Mouse (Mus musculus): Measurements from ENCODE around the gene Prx. TPM values are rescaled to one million over a fixed set of nuclear protein-coding genes. Genes with fewer than 3 reads are reported as not detected.

Gene Prx
- polyA plus RNA-seq, 1 experiment: 2.4 TPM

GRCm38 (mm10) chr7:27473156-27473834 is 25.8 kb upstream of the Prx start, which contains the start of gene Sertad3:
Gene Sertad3 (plus strand): TSS chr7:27473768.
- DNase-seq (ENCODE audit: low read depth): peak; percentile 99
- TF ChIP-seq POLR2A (IDR thresholded peaks at IDR 0.05; ENCODE audit: borderline replicate concordance, extremely low read depth, insufficient read depth, insufficient read length, poor library complexity, severe bottlenecking): peak; percentile 24; the same call in 1 of the 2 replicates
- no peak for TF ChIP-seq CTCF (IDR thresholded peaks at IDR 0.05; ENCODE audit: borderline replicate concordance, extremely low read depth, insufficient read depth, insufficient read length)

DNA sequence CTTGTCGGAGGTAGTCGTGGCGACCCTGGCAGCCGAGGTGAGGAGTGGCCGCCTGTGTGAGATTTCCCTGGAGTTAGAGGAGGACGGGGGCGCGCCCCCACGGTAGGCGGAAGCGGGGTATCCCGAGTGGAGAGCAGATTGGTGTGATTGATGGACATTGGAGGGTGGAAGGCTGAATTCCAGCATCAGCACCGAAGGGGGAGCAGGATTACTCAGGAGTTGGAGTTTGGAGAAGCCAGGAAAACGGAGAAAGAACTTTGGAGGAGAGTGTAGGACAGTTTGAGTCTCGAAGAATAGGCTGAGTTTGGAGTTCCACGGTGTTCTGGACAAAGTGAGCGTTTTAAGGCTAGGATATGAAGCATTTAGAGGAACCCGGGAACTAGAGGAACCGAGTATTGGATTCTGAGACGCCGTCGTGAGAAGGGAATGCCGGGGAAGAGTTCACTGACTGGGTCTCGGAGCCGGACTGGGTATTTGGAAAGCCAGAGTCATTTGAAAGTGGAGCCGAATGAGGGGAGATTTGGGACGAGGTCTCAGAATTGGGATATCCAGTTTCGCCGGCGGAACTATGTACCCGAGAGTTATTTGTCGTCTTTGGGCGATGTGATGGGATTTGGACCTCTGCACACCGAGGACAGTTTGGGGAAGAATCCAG is 25.2 kb upstream of the Prx start:
- TF ChIP-seq CTCF (IDR thresholded peaks at IDR 0.05; ENCODE audit: borderline replicate concordance, extremely low read depth, insufficient read depth, insufficient read length) (no peak), POLR2A (IDR thresholded peaks at IDR 0.05; ENCODE audit: borderline replicate concordance, extremely low read depth, insufficient read depth, insufficient read length, poor library complexity, severe bottlenecking) (no peak)
- no peak for DNase-seq (ENCODE audit: low read depth)

- TF ChIP-seq CTCF (IDR thresholded peaks at IDR 0.05; ENCODE audit: borderline replicate concordance, extremely low read depth, insufficient read depth, insufficient read length) (peak; percentile 57; the same call in 1 of the 2 replicates), POLR2A (IDR thresholded peaks at IDR 0.05; ENCODE audit: borderline replicate concordance, extremely low read depth, insufficient read depth, insufficient read length, poor library complexity, severe bottlenecking) (0 out of 2 replicates have a peak, but pooled peaks have one; percentile 3)
- DNase-seq (ENCODE audit: low read depth): peak; percentile 99
Observed at GRCm38 (mm10) chr7:27474490-27474954, 24.6 kb upstream of the Prx start.

DNA sequence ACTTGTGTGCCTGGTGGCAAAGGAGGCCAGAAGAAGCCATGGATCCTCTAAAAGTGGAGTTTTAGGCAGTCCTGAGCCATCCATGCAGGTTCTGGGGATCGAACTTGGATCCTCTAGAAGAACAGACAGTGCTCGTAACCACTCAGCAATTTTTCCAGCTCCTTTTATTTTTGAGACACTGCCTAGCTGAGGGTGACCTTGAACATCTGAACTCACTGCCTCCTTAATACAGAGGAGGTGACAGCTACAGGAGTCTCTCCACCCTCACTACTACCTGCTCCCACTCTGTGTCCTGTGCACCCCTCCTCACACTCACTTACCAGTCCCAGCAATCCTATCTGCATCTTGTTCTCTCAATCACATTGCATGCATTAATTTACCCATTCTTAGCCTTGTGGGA is 23.5 kb upstream of the Prx start:
- no peak for DNase-seq (ENCODE audit: low read depth)
- TF ChIP-seq POLR2A (IDR thresholded peaks at IDR 0.05; ENCODE audit: borderline replicate concordance, extremely low read depth, insufficient read depth, insufficient read length, poor library complexity, severe bottlenecking) (no peak), CTCF (IDR thresholded peaks at IDR 0.05; ENCODE audit: borderline replicate concordance, extremely low read depth, insufficient read depth, insufficient read length) (no peak)

- no peak for TF ChIP-seq CTCF (IDR thresholded peaks at IDR 0.05; ENCODE audit: borderline replicate concordance, extremely low read depth, insufficient read depth, insufficient read length)
- DNase-seq (ENCODE audit: low read depth): no peak
Observed at GRCm38 (mm10) chr7:27476098-27476635, 23.0 kb upstream of the Prx start.

- TF ChIP-seq CTCF (IDR thresholded peaks at IDR 0.05; ENCODE audit: borderline replicate concordance, extremely low read depth, insufficient read depth, insufficient read length): no peak
- no peak for TF ChIP-seq POLR2A (IDR thresholded peaks at IDR 0.05; ENCODE audit: borderline replicate concordance, extremely low read depth, insufficient read depth, insufficient read length, poor library complexity, severe bottlenecking)
- no peak for DNase-seq (ENCODE audit: low read depth)
Observed at GRCm38 (mm10) chr7:27478561-27478960, 20.6 kb upstream of the Prx start.

GRCm38 (mm10) chr7:27479750-27480149 is 19.4 kb upstream of the Prx start:
- DNase-seq (ENCODE audit: low read depth): no peak
- TF ChIP-seq CTCF (IDR thresholded peaks at IDR 0.05; ENCODE audit: borderline replicate concordance, extremely low read depth, insufficient read depth, insufficient read length): no peak
- no peak for TF ChIP-seq POLR2A (IDR thresholded peaks at IDR 0.05; ENCODE audit: borderline replicate concordance, extremely low read depth, insufficient read depth, insufficient read length, poor library complexity, severe bottlenecking)

DNA sequence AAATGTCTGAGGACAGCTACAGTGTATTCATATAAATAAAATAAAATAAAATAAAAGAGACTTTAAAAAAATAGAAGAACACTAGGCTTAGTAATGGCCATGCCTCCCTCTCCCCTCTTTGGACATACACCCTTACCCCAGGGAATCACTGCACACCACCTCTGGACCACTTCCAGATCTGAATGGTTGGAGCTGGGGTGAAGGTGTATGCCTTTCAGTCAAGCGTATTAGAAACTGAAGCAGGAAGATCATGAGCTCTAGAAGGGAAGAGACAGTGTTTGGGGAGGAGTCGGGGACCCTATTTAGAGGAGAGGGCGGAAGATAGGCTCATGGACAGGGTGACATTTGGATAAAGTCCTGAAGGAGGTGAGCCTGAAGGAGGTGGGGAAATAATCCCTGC is 18.6 kb upstream of the Prx start:
- TF ChIP-seq CTCF (IDR thresholded peaks at IDR 0.05; ENCODE audit: borderline replicate concordance, extremely low read depth, insufficient read depth, insufficient read length): no peak
- TF ChIP-seq POLR2A (IDR thresholded peaks at IDR 0.05; ENCODE audit: borderline replicate concordance, extremely low read depth, insufficient read depth, insufficient read length, poor library complexity, severe bottlenecking): no peak
- DNase-seq (ENCODE audit: low read depth): no peak

GRCm38 (mm10) chr7:27480927-27481626 is 18.0 kb upstream of the Prx start:
- DNase-seq (ENCODE audit: low read depth): no peak
- TF ChIP-seq CTCF (IDR thresholded peaks at IDR 0.05; ENCODE audit: borderline replicate concordance, extremely low read depth, insufficient read depth, insufficient read length) (no peak), POLR2A (IDR thresholded peaks at IDR 0.05; ENCODE audit: borderline replicate concordance, extremely low read depth, insufficient read depth, insufficient read length, poor library complexity, severe bottlenecking) (no peak)

DNA sequence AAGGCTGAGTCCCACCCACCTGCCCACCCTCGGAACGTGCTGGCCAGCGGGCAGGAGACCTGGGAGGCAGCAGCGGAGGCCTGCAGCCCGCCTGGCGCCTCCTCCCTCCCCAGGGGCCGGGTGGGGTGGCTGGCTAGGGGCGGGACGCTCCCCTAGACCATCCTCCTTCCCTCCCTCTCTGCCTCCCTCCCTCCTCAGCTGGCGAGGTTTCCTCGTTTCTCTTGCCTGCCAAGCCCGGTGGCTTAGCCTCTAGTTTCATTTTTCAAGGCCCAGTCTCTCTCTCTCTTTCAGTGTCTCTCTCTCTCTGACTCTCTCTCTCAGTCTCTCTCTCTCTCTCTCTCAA is 17.5 kb upstream of the Prx start:
- DNase-seq (ENCODE audit: low read depth): peak; percentile 85
- TF ChIP-seq POLR2A (IDR thresholded peaks at IDR 0.05; ENCODE audit: borderline replicate concordance, extremely low read depth, insufficient read depth, insufficient read length, poor library complexity, severe bottlenecking) (no peak), CTCF (IDR thresholded peaks at IDR 0.05; ENCODE audit: borderline replicate concordance, extremely low read depth, insufficient read depth, insufficient read length) (no peak)

DNA sequence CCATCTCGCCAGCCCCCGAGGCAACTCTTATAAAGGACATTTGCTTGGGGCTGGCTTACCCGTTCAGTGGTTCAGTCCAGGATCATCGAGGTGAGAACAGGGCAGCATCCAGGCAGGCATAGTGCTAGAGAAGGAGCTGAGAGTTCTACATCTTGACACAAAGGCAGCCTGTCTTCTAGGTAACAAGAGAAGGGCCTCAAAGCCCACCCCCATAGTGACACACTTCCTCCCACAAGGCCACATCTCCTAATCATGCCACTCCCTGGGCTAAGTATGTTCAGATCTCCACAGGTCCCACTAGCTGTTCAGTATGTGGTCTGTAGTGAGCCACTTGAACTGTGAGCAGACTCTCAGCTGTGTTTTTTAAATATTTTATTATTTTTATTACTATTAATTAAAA is 15.3 kb upstream of the Prx start:
- no peak for DNase-seq (ENCODE audit: low read depth)
- TF ChIP-seq POLR2A (IDR thresholded peaks at IDR 0.05; ENCODE audit: borderline replicate concordance, extremely low read depth, insufficient read depth, insufficient read length, poor library complexity, severe bottlenecking): no peak
